ENCODE assay signal across 1 mouse cellular context in genomic region chr11:69322693-69323471, GRCm38 (mm10).
TF ChIP-seq lines count a peak whose summit lies in the region.

No protein-coding gene starts in this region.

TF ChIP-seq in CH12.LX, 34 proteins besides CTCF, POLR2A, EP300 and RAD21:
- TF ChIP-seq IRF4 (IDR thresholded peaks at IDR 0.05; ENCODE audit: low read depth, low read length) (no peak), ZNF384 (IDR thresholded peaks at IDR 0.05; ENCODE audit: low read depth, low read length) (peak; percentile 77), USF2 (conservative IDR thresholded peaks at IDR 0.05; ENCODE audit: low read depth, low read length) (no peak), UBTF (IDR thresholded peaks at IDR 0.05; ENCODE audit: low read depth, low read length) (no peak), ELF1 (IDR thresholded peaks at IDR 0.05; ENCODE audit: low read depth, low read length) (no peak), PAX5 (IDR thresholded peaks at IDR 0.05; ENCODE audit: low read length) (no peak), TBP (conservative IDR thresholded peaks at IDR 0.05; ENCODE audit: low read depth, low read length) (peak; percentile 24; the same call in 1 of the 2 replicates), NELFE (IDR thresholded peaks at IDR 0.05; ENCODE audit: low read depth, low read length) (no peak), JUND (conservative IDR thresholded peaks at IDR 0.05; ENCODE audit: low read depth, low read length) (no peak), CHD2 (IDR thresholded peaks at IDR 0.05; ENCODE audit: low read length) (no peak), KAT2A (IDR thresholded peaks at IDR 0.05; ENCODE audit: insufficient replicate concordance, low read length) (no peak), TCF12 (IDR thresholded peaks at IDR 0.05; ENCODE audit: low read depth, low read length) (no peak), BHLHE40 (IDR thresholded peaks at IDR 0.05; ENCODE audit: low read depth, low read length) (peak; percentile 63; the same call in 1 of the 2 replicates), ZKSCAN1 (IDR thresholded peaks at IDR 0.05; ENCODE audit: borderline replicate concordance, low read depth, low read length) (no peak), MAZ (IDR thresholded peaks at IDR 0.05; ENCODE audit: low read depth, low read length) (no peak), NRF1 (IDR thresholded peaks at IDR 0.05; ENCODE audit: low read depth, low read length) (no peak), ZMIZ1 (IDR thresholded peaks at IDR 0.05; ENCODE audit: low read depth, low read length) (0 out of 2 replicates have a peak, but pooled peaks have one; percentile 40), MEF2A (IDR thresholded peaks at IDR 0.05; ENCODE audit: borderline replicate concordance, low read depth, low read length) (peak; percentile 8; the same call in 1 of the 2 replicates), E2F4 (IDR thresholded peaks at IDR 0.05; ENCODE audit: insufficient replicate concordance, low read depth, low read length) (no peak), MYC (IDR thresholded peaks at IDR 0.05; ENCODE audit: low read depth, low read length) (no peak), ZC3H11A (IDR thresholded peaks at IDR 0.05; ENCODE audit: low read depth, low read length) (no peak)
